Mouse (Mus musculus) C2C12 (cell line): ENCODE data around the gene Olfr938. TPM values are rescaled to one million over a fixed set of nuclear protein-coding genes. Genes with fewer than 3 reads are reported as not detected.

Experiments
- H3K27me3 ChIP-seq: one replicate; pipeline ENCODE4 v1.6.1; 2011; ENCODE audit not compliant: control insufficient read depth, insufficient read depth, insufficient read length
- H3K36me3 ChIP-seq: one replicate; pipeline ENCODE4 v1.6.1; 2011; ENCODE audit not compliant: control insufficient read depth, insufficient read depth
- H3K4me3 ChIP-seq: one replicate; pipeline ENCODE4 v1.5.1; 2011; ENCODE audit warnings: mild to moderate bottlenecking, control low read depth; ENCODE audit not compliant: poor library complexity, insufficient read depth, severe bottlenecking
- H3K79me2 ChIP-seq: one replicate; pipeline ENCODE4 v1.6.1; 2011; ENCODE audit not compliant: control insufficient read depth, insufficient read depth
- H3K79me3 ChIP-seq: one replicate; pipeline ENCODE4 v1.6.1; 2011; ENCODE audit warnings: low read depth, control low read depth
- H3ac ChIP-seq: one replicate; pipeline ENCODE3; 2011; ENCODE audit warnings: low read depth; ENCODE audit not compliant: control insufficient read depth, insufficient read length
- CEBPB ChIP-seq: IDR thresholded peaks from one replicate; pipeline ENCODE4 v1.6.1; 2011; ENCODE audit warnings: low read depth, mild to moderate bottlenecking, control low read depth, moderate library complexity
- CTCF ChIP-seq: IDR thresholded peaks from one replicate; pipeline ENCODE4 v1.5.1; 2011; ENCODE audit not compliant: control insufficient read depth, insufficient read depth, insufficient read length
- FOSL1 ChIP-seq: IDR thresholded peaks from one replicate; pipeline ENCODE4 v1.8.0; 2011; ENCODE audit warnings: mild to moderate bottlenecking, low read length; ENCODE audit not compliant: poor library complexity, insufficient read depth, severe bottlenecking
- MAX ChIP-seq: IDR thresholded peaks from one replicate; pipeline ENCODE4 v1.6.1; 2011; ENCODE audit warnings: mild to moderate bottlenecking, control low read depth
- MYOD1 ChIP-seq: IDR thresholded peaks from one replicate; pipeline ENCODE4 v1.6.1; 2011; ENCODE audit warnings: low read depth; ENCODE audit not compliant: control insufficient read depth, insufficient read length
- MYOG ChIP-seq: IDR thresholded peaks from one replicate; pipeline ENCODE4 v1.6.1; 2011; ENCODE audit not compliant: control insufficient read depth, insufficient read length; ENCODE audit errors: extremely low read depth
- USF1 ChIP-seq: IDR thresholded peaks from one replicate; pipeline ENCODE4 v1.6.1; 2011; ENCODE audit warnings: low read depth, mild to moderate bottlenecking, control low read depth, moderate library complexity
- long read RNA-seq, 2 experiments: library from polyadenylated mRNA; unstranded; transcript quantifications; one replicate each; pipeline ENCODE4 v2.0.0; 2019 to 2020
- microRNA-seq: library from miRNA; unstranded; fragments of <30 nt; microRNA quantifications from one replicate; pipeline ENCODE4, GENCODE M21; 2019; ENCODE audit warnings: borderline microRNAs expressed
- polyA plus RNA-seq: library from polyadenylated mRNA; unstranded; fragments of >200 nt; fragmentation: generic; extraction: Trizol; gene quantifications from one replicate; pipeline ENCODE4 v1.2.1, GENCODE M21; 2012; ENCODE audit warnings: missing spikeins

Olfr938 gene
- polyA plus RNA-seq = not detected
- long read RNA-seq, experiment 1 = 0 reads
- long read RNA-seq, experiment 2 = 0 reads

GRCm38 (mm10) chr9:39078787-39079186 lies at the start of gene Olfr938:
Gene Olfr938 (minus strand): TSS chr9:39078887.
- Histone ChIP-seq H3ac (no peak within 1 kb of the TSS), H3K79me3 (no peaks in the 10 kb centered on the region), H3K36me3 (no peaks in the 10 kb centered on the region), H3K4me3 (no peak within 1 kb of the TSS), H3K27me3 (no peaks in the 10 kb centered on the region), H3K79me2 (no peaks in the 10 kb centered on the region)
- TF ChIP-seq CTCF (no peak), CEBPB (no peak), MAX (no peak), MYOG (no peak), FOSL1 (no peak), USF1 (no peak), MYOD1 (no peak)

GRCm38 (mm10) chr9:39127831-39128230 lies 49.1 kb upstream of the Olfr938 start, which contains the start of gene Olfr27:
Gene Olfr27 (plus strand): TSS chr9:39128131.
- H3K4me3 ChIP-seq = no peak within 1 kb of the TSS

GRCm38 (mm10) chr9:39127326-39127725 lies 48.6 kb upstream of the Olfr938 start:
- H3K27me3 ChIP-seq = no peaks in the 10 kb centered on the region
- H3K4me3 ChIP-seq = no peak overlapping the region
- H3K79me2 ChIP-seq = no peaks in the 10 kb centered on the region
- no peak overlapping the region for H3ac ChIP-seq
- TF ChIP-seq CEBPB (no peak), MYOD1 (no peak), MAX (no peak), MYOG (no peak), USF1 (no peak), CTCF (no peak), FOSL1 (no peak)
- no peaks in the 10 kb centered on the region for H3K79me3 ChIP-seq
- no peaks in the 10 kb centered on the region for H3K36me3 ChIP-seq

More at GRCm38 (mm10) chr9:39127831-39128230, 49.1 kb upstream of the Olfr938 start, which contains the start of gene Olfr27:
- Histone ChIP-seq H3K79me2 (no peaks in the 10 kb centered on the region), H3K79me3 (no peaks in the 10 kb centered on the region), H3ac (no peak within 1 kb of the TSS), H3K36me3 (no peaks in the 10 kb centered on the region), H3K27me3 (no peaks in the 10 kb centered on the region)
- TF ChIP-seq MYOD1 = no peak
- no peak for TF ChIP-seq CEBPB
- no peak for TF ChIP-seq CTCF
- no peak for TF ChIP-seq MAX

- H3K79me3 ChIP-seq = no peaks in the 10 kb centered on the region
- no peaks in the 10 kb centered on the region for H3K79me2 ChIP-seq
- no peaks in the 10 kb centered on the region for H3K36me3 ChIP-seq
- H3K27me3 ChIP-seq = no peaks in the 10 kb centered on the region
- no peak within 1 kb of the TSS for H3K4me3 ChIP-seq
- no peak within 1 kb of the TSS for H3ac ChIP-seq
- TF ChIP-seq CTCF (no peak), MYOD1 (no peak), FOSL1 (no peak), MAX (no peak), MYOG (no peak), CEBPB (no peak), USF1 (no peak)
Observed at GRCm38 (mm10) chr9:39064851-39065250, 13.8 kb downstream of the Olfr938 start, which contains the start of gene Olfr937. Gene Olfr937 (minus strand): TSS chr9:39064951.

Small RNAs within 50 kb of the gene (microRNA-seq; reads per million reads assigned to microRNA genes)
- not detected for gene Gm25032
- not detected for gene Gm25529

Other genes with a start within 250 kb of the Olfr938 start
- gene Olfr924, start 234.4 kb downstream of the Olfr938 start, polyA plus RNA-seq = not detected
- gene Olfr26, start 223.8 kb downstream of the Olfr938 start, polyA plus RNA-seq = not detected
- not detected for gene Olfr926, start 201.8 kb downstream of the Olfr938 start, polyA plus RNA-seq
- gene Olfr930, start 149.1 kb downstream of the Olfr938 start, polyA plus RNA-seq = not detected
- gene Olfr933, start 106.6 kb downstream of the Olfr938 start, polyA plus RNA-seq = not detected
- gene Olfr934, start 90.6 kb downstream of the Olfr938 start, polyA plus RNA-seq = not detected
- gene Olfr935, start 79.2 kb downstream of the Olfr938 start, polyA plus RNA-seq = not detected
- not detected for gene Olfr146, start 55.5 kb downstream of the Olfr938 start, polyA plus RNA-seq
- not detected for gene Olfr937, start 13.9 kb downstream of the Olfr938 start, polyA plus RNA-seq
- gene Olfr27, start 49.2 kb upstream of the Olfr938 start, polyA plus RNA-seq = not detected
- not detected for gene Olfr943, start 87.4 kb upstream of the Olfr938 start, polyA plus RNA-seq
- gene Olfr944, start 123.0 kb upstream of the Olfr938 start, polyA plus RNA-seq = not detected
- not detected for gene Olfr1537, start 171.1 kb upstream of the Olfr938 start, polyA plus RNA-seq
- gene Olfr945, start 197.9 kb upstream of the Olfr938 start, polyA plus RNA-seq = not detected
- not detected for gene Olfr948, start 247.2 kb upstream of the Olfr938 start, polyA plus RNA-seq